41 mouse cellular contexts compared by ENCODE assay signal in genomic region chr4:138899361-138899760, GRCm38 (mm10). TPM values are rescaled to one million over a fixed set of nuclear protein-coding genes. Genes with fewer than 3 reads are reported as not detected.
"Had no signal": no experiment of that assay in that cellular context is flagged by ENCODE, and none has a peak within 500 bp of the region (broad histone marks: within the 10 kb centered on the region; RNA-seq: fewer than 3 reads in every experiment).

No protein-coding gene starts in this region.

- H3K4me3 ChIP-seq: heart, embryonic 10.5 days; heart, embryonic 12.5 days; hindbrain, embryonic 10.5 days; hindbrain, embryonic 12.5 days; intestine, embryonic 15.5 days; kidney, embryonic 15.5 days; limb, embryonic 13.5 days; limb, embryonic 15.5 days; liver, embryonic 12.5 days had no signal

- H3K27me3 ChIP-seq: heart, embryonic 12.5 days; hindbrain, embryonic 12.5 days; intestine, embryonic 15.5 days; kidney, embryonic 15.5 days; limb, embryonic 13.5 days; limb, embryonic 15.5 days; liver, embryonic 12.5 days had no signal

- H3K4me1 ChIP-seq: heart, embryonic 10.5 days; hindbrain, embryonic 10.5 days; hindbrain, embryonic 12.5 days; intestine, embryonic 15.5 days; kidney, embryonic 15.5 days; limb, embryonic 13.5 days; limb, embryonic 15.5 days; liver, embryonic 12.5 days had no signal

- DNase-seq: gastrocnemius, postnatal 14 days; heart, adult 18-20 months; heart, postnatal 14 days; heart, postnatal 4 days; kidney, adult 18-20 months; kidney, adult 8-10 months; kidney, postnatal 10 days; kidney, postnatal 25 days; kidney, postnatal 4 days; layer of hippocampus, adult 9-11 months; layer of hippocampus, postnatal 36 days; left cerebral cortex, postnatal 4 days had no signal

- ATAC-seq: hindbrain, embryonic 16.5 days; inflammation-experienced regulatory T-cells, adult 6 months; intestine, embryonic 15.5 days; intestine, postnatal 0 days; liver, embryonic 12.5 days had no signal

- H3K9me3 ChIP-seq: heart, embryonic 10.5 days; heart, embryonic 12.5 days; hindbrain, embryonic 10.5 days; hindbrain, embryonic 12.5 days; intestine, embryonic 15.5 days; kidney, embryonic 15.5 days; limb, embryonic 13.5 days; limb, embryonic 15.5 days; liver, embryonic 12.5 days had no signal

- H3K4me2 ChIP-seq: heart, embryonic 12.5 days; hindbrain, embryonic 12.5 days; hindbrain, embryonic 14.5 days; intestine, embryonic 15.5 days; kidney, embryonic 15.5 days; limb, embryonic 13.5 days; limb, embryonic 15.5 days; liver, embryonic 12.5 days had no signal

- H3K9ac ChIP-seq: heart, embryonic 12.5 days; hindbrain, embryonic 12.5 days; hindbrain, embryonic 14.5 days; intestine, embryonic 15.5 days; kidney, embryonic 15.5 days; limb, embryonic 13.5 days; limb, embryonic 15.5 days; liver, embryonic 12.5 days; liver, embryonic 14.5 days had no signal

- H3K27ac ChIP-seq: heart, embryonic 10.5 days; hindbrain, embryonic 10.5 days; hindbrain, embryonic 12.5 days; hindbrain, embryonic 14.5 days; intestine, embryonic 15.5 days; kidney, embryonic 15.5 days; limb, embryonic 13.5 days; limb, embryonic 15.5 days; liver, embryonic 12.5 days; liver, embryonic 14.5 days had no signal

RNA-seq across cellular contexts. Expression of gene Pla2g2e, which starts 21.6 kb away (rescaled TPM):
- total RNA-seq: gastrocnemius, adult 8-10 months; gastrocnemius, postnatal 14 days; gastrocnemius, postnatal 4 days; granulocyte monocyte progenitor cell, adult 5-6 weeks; layer of hippocampus, adult 18-20 months; layer of hippocampus, adult 8-10 months; layer of hippocampus, postnatal 14 days; layer of hippocampus, postnatal 36 days; left cerebral cortex, adult 8-10 months; left cerebral cortex, postnatal 10 days; left cerebral cortex, postnatal 25 days; left cerebral cortex, postnatal 4 days; liver, adult 2 months had no signal
- polyA plus RNA-seq: heart, embryonic 10.5 days; heart, embryonic 12.5 days; heart, embryonic 14.5 days; hindbrain, embryonic 10.5 days; hindbrain, embryonic 12.5 days; hindbrain, embryonic 14.5 days; hindbrain, embryonic 16.5 days; inflammation-experienced regulatory T-cells, adult 6 months; intestine, embryonic 15.5 days; limb, embryonic 11.5 days; limb, embryonic 13.5 days; limb, embryonic 15.5 days; liver, adult 2 months; liver, embryonic 12.5 days; liver, embryonic 14.5 days; liver, embryonic 16.5 days had no signal

RNA-seq across cellular contexts. Expression of gene Gm13030, which starts 25.6 kb away (rescaled TPM):
- total RNA-seq: gastrocnemius, adult 8-10 months; gastrocnemius, postnatal 14 days; gastrocnemius, postnatal 4 days; granulocyte monocyte progenitor cell, adult 5-6 weeks; heart, adult 18-20 months; heart, adult 8-10 months; heart, postnatal 14 days; heart, postnatal 4 days; layer of hippocampus, adult 18-20 months; layer of hippocampus, adult 8-10 months; layer of hippocampus, postnatal 14 days; layer of hippocampus, postnatal 36 days; left cerebral cortex, adult 8-10 months; left cerebral cortex, postnatal 10 days; left cerebral cortex, postnatal 25 days; left cerebral cortex, postnatal 4 days; liver, adult 2 months had no signal
- polyA plus RNA-seq: heart, embryonic 10.5 days; heart, embryonic 12.5 days; heart, embryonic 14.5 days; heart, embryonic 16.5 days; hindbrain, embryonic 10.5 days; hindbrain, embryonic 12.5 days; hindbrain, embryonic 14.5 days; hindbrain, embryonic 16.5 days; inflammation-experienced regulatory T-cells, adult 6 months; intestine, embryonic 15.5 days; intestine, postnatal 0 days; kidney, embryonic 15.5 days; limb, embryonic 11.5 days; limb, embryonic 13.5 days; limb, embryonic 15.5 days; liver, adult 2 months; liver, embryonic 12.5 days; liver, embryonic 14.5 days; liver, embryonic 16.5 days had no signal

RNA-seq across cellular contexts. Expression of gene Pla2g5, which starts 36.1 kb away (rescaled TPM):
- total RNA-seq: granulocyte monocyte progenitor cell, adult 5-6 weeks; liver, adult 2 months had no signal
- polyA plus RNA-seq: hindbrain, embryonic 10.5 days; hindbrain, embryonic 12.5 days; inflammation-experienced regulatory T-cells, adult 6 months; liver, adult 2 months; liver, embryonic 12.5 days; liver, embryonic 14.5 days; liver, embryonic 16.5 days had no signal
